Mouse (Mus musculus) thymus, adult 2 months (tissue): ENCODE data around the gene Il13ra1.

Source experiments
- CTCF ChIP-seq: fragments of 200-500 bp; IDR thresholded peaks from 2 replicates; pipeline ENCODE4 v1.5.1; 2012; ENCODE audit warnings: mild to moderate bottlenecking, control low read depth, low read length, moderate library complexity, borderline replicate concordance; ENCODE audit not compliant: control insufficient read depth, poor library complexity, insufficient read depth; ENCODE audit errors: extremely low read depth
- POLR2A ChIP-seq: fragments of 200-500 bp; IDR thresholded peaks from 2 replicates; pipeline ENCODE4 v1.6.1; 2012; ENCODE audit warnings: mild to moderate bottlenecking, low read length, control low read depth, moderate library complexity; ENCODE audit not compliant: control insufficient read depth, poor library complexity, insufficient read depth; ENCODE audit errors: extremely low read depth

DNA sequence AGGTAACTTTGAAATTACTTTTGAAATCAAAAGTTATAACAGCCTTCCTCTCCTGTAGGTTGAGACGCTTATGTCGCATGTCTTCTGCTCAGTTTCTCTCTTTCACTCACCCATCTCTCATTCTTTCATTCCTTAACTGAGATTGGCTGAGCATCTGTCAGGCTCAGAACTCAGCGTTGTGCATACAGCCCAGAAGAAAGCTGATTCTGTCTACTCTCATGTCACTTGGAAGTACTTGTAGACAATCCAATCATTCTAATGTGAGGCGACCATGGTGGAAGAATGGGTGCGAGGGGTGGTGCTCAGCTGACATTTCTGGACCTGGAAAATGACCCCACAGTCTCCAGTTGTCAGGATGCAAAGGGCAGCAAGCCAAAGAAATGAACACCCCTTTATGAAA, 74.1 kb downstream of the Il13ra1 start:
- TF ChIP-seq CTCF = no peak
- TF ChIP-seq POLR2A = no peak
